Comparison of ENCODE assay signal across 27 mouse cellular contexts in genomic region chr2:6569040-6569542, GRCm38 (mm10).
DNase-seq lines count a peak whose midpoint lies in the region; ATAC-seq and TF ChIP-seq lines count a peak whose summit lies in the region.
"Had no signal": no experiment of that assay in that cellular context is flagged by ENCODE, and none has a peak within 500 bp of the region (broad histone marks: within the 10 kb centered on the region; RNA-seq: fewer than 3 reads in every experiment).

No protein-coding gene starts in this region.

- no peak overlapping the region for H3K9ac ChIP-seq in midbrain, embryonic 16.5 days (ENCODE audit: low read depth, low read length)
- no peak overlapping the region for H3K9ac ChIP-seq in midbrain, postnatal 0 days (replicated peaks; ENCODE audit: low read length, poor library complexity, severe bottlenecking)
- no peak overlapping the region for H3K9ac ChIP-seq in heart, embryonic 12.5 days
- H3K9ac ChIP-seq: embryonic facial prominence, embryonic 15.5 days; hindbrain, embryonic 15.5 days; liver, embryonic 14.5 days; neural tube, embryonic 13.5 days had no signal

- 92% methylated on average over 1 of the region's 1 CpGs for WGBS in midbrain, embryonic 16.5 days
- WGBS in midbrain, postnatal 0 days: 81% methylated on average over 1 of the region's 1 CpGs
- 67% methylated on average over 1 of the region's 1 CpGs for WGBS in heart, embryonic 12.5 days

- DNase-seq in cerebellum, adult 9-10 months: peak; percentile 17
- no peak for DNase-seq in cerebellum, postnatal 4 days (ENCODE audit: low spot score in 2 of 2)
- no peak for DNase-seq in layer of hippocampus, adult 2 months (ENCODE audit: low spot score in 2 of 2)
- DNase-seq in layer of hippocampus, postnatal 36 days: no peak
- DNase-seq in midbrain, postnatal 0 days (ENCODE audit: low spot score): no peak
- no peak for DNase-seq in urinary bladder, postnatal 10 days (ENCODE audit: low spot score)
- DNase-seq: adrenal gland, postnatal 25 days; cerebellum, adult 18-20 months; cerebellum, postnatal 36 days; gastrocnemius, postnatal 10 days; heart, postnatal 14 days; kidney, adult 18-20 months; kidney, postnatal 36 days; left cerebral cortex, postnatal 4 days; liver; lung, postnatal 4 days; retina, postnatal 1 day; right cerebral cortex, postnatal 14 days; thymus, postnatal 4 days had no signal

- no peaks in the 10 kb centered on the region for H3K27me3 ChIP-seq in midbrain, embryonic 16.5 days (ENCODE audit: control insufficient read depth, insufficient read depth, low read depth, low read length)
- no peaks in the 10 kb centered on the region for H3K27me3 ChIP-seq in midbrain, postnatal 0 days (ENCODE audit: insufficient read depth, low read length)
- H3K27me3 ChIP-seq in heart, embryonic 12.5 days (replicated peaks): no peaks in the 10 kb centered on the region
- H3K27me3 ChIP-seq: embryonic facial prominence, embryonic 15.5 days; hindbrain, embryonic 15.5 days; neural tube, embryonic 13.5 days had no signal

- ATAC-seq in midbrain, embryonic 16.5 days: no peak
- no peak for ATAC-seq in midbrain, postnatal 0 days (ENCODE audit: low FRiP score)
- ATAC-seq in heart, embryonic 12.5 days (ENCODE audit: insufficient number of reproducible peaks, low FRiP score): no peak
- ATAC-seq: forebrain, embryonic 16.5 days had no signal

- no peak for TF ChIP-seq CTCF in layer of hippocampus, adult 2 months (conservative IDR thresholded peaks at IDR 0.05)
- TF ChIP-seq CTCF in midbrain, postnatal 0 days (IDR thresholded peaks at IDR 0.05): no peak

- H3K4me2 ChIP-seq in midbrain, embryonic 16.5 days (ENCODE audit: low read length): no peak overlapping the region
- H3K4me2 ChIP-seq in midbrain, postnatal 0 days (ENCODE audit: low read depth, low read length, poor library complexity, severe bottlenecking): no peak overlapping the region
- no peak overlapping the region for H3K4me2 ChIP-seq in heart, embryonic 12.5 days
- H3K4me2 ChIP-seq: embryonic facial prominence, embryonic 15.5 days; hindbrain, embryonic 15.5 days; neural tube, embryonic 13.5 days had no signal

- peak overlapping the region; percentile 32; the same call in 1 of the 2 replicates for H3K27ac ChIP-seq in layer of hippocampus, adult 2 months
- peak overlapping the region; percentile 5; the same call in 1 of the 2 replicates for H3K27ac ChIP-seq in midbrain, embryonic 16.5 days (ENCODE audit: low read length)
- no peak overlapping the region for H3K27ac ChIP-seq in midbrain, postnatal 0 days (ENCODE audit: low read depth, low read length)
- H3K27ac ChIP-seq in heart, embryonic 12.5 days (ENCODE audit: poor library complexity, severe bottlenecking): no peak overlapping the region
- H3K27ac ChIP-seq: embryonic facial prominence, embryonic 15.5 days; hindbrain, embryonic 10.5 days; hindbrain, embryonic 15.5 days; liver, embryonic 14.5 days; neural tube, embryonic 13.5 days had no signal

- no peak overlapping the region for H3K4me3 ChIP-seq in layer of hippocampus, adult 2 months
- no peak overlapping the region for H3K4me3 ChIP-seq in midbrain, embryonic 16.5 days (ENCODE audit: low read depth, low read length)
- no peak overlapping the region for H3K4me3 ChIP-seq in midbrain, postnatal 0 days (ENCODE audit: low read depth, low read length)
- no peak overlapping the region for H3K4me3 ChIP-seq in heart, embryonic 12.5 days
- H3K4me3 ChIP-seq: embryonic facial prominence, embryonic 15.5 days; hindbrain, embryonic 10.5 days; hindbrain, embryonic 15.5 days; neural tube, embryonic 13.5 days had no signal

- no peaks in the 10 kb centered on the region for H3K36me3 ChIP-seq in midbrain, embryonic 16.5 days (ENCODE audit: control insufficient read depth, insufficient read depth, low read length)
- H3K36me3 ChIP-seq in midbrain, postnatal 0 days (ENCODE audit: insufficient read depth, low read length): no peaks in the 10 kb centered on the region
- H3K36me3 ChIP-seq in heart, embryonic 12.5 days: no peaks in the 10 kb centered on the region
- H3K36me3 ChIP-seq: embryonic facial prominence, embryonic 15.5 days; hindbrain, embryonic 10.5 days; hindbrain, embryonic 15.5 days; neural tube, embryonic 13.5 days had no signal

- H3K4me1 ChIP-seq in midbrain, embryonic 16.5 days (ENCODE audit: control insufficient read depth, insufficient read depth, low read length): no peaks in the 10 kb centered on the region
- H3K4me1 ChIP-seq in midbrain, postnatal 0 days (ENCODE audit: insufficient read depth, low read length): no peaks in the 10 kb centered on the region
- peaks cover 14% of the 10 kb centered on the region for H3K4me1 ChIP-seq in heart, embryonic 12.5 days (replicated peaks)
- H3K4me1 ChIP-seq: embryonic facial prominence, embryonic 15.5 days; hindbrain, embryonic 10.5 days; hindbrain, embryonic 15.5 days; neural tube, embryonic 13.5 days had no signal

- no peaks in the 10 kb centered on the region for H3K9me3 ChIP-seq in midbrain, embryonic 16.5 days (replicated peaks; ENCODE audit: control insufficient read depth, low read length, poor library complexity, severe bottlenecking)
- no peaks in the 10 kb centered on the region for H3K9me3 ChIP-seq in midbrain, postnatal 0 days (ENCODE audit: low read length)
- H3K9me3 ChIP-seq in heart, embryonic 12.5 days (replicated peaks): no peaks in the 10 kb centered on the region
- H3K9me3 ChIP-seq: embryonic facial prominence, embryonic 15.5 days; hindbrain, embryonic 10.5 days; hindbrain, embryonic 15.5 days; neural tube, embryonic 13.5 days had no signal

Comparison
In these comparisons a context has a peak if more than half of its experiments do, and no peak if none do; other contexts are left out.
1. H3K27ac ChIP-seq: peak in layer of hippocampus, adult 2 months (single experiment) and midbrain, embryonic 16.5 days (single experiment); none in midbrain, postnatal 0 days (single experiment) and heart, embryonic 12.5 days (single experiment).